Mouse (Mus musculus) cerebellum, postnatal 25 days (tissue): ENCODE measurements around the gene Gm21858.
"Not testable (repeated sequence)": the region's sequence is repeated elsewhere in the genome, so short reads cannot be mapped to it uniquely, and the experiment has no call there.

Source experiments
- DNase-seq, 2 experiments: peaks; one replicate each; pipeline ENCODE4 v3.0.0; 2021; ENCODE audit warnings: mixed read lengths in 2 of 2

The Gm21858 gene

GRCm38 (mm10) chrY:55731456-55731855, at the start of gene Gm21858:
TSS of gene Gm21858 (plus strand) at chrY:55731756.
- DNase-seq = not testable (repeated sequence)
